Mouse (Mus musculus) liver, embryonic 14.5 days (tissue): ENCODE measurements around the gene Gm11639. TPM values are rescaled to one million over a fixed set of nuclear protein-coding genes. Genes with fewer than 3 reads are reported as not detected.

Source experiments
- ATAC-seq: fragments of 200-750 bp; cut with Nextera tagmentation; 2 replicates; pipeline ENCODE4 v1.8.0; 2017; ENCODE audit warnings: moderate number of reproducible peaks, mild to moderate bottlenecking, moderate library complexity; ENCODE audit not compliant: insufficient read depth
- DNase-seq, 3 experiments: peaks; one replicate each; pipeline ENCODE4 v3.0.0-alpha.2; 2012 to 2013; ENCODE audit warnings: low read depth in 3 of 3, low spot score in 3 of 3
- H3K27ac ChIP-seq: fragments of 300-500 bp; sonication (generic); 2 replicates; pipeline ENCODE4 v1.5.1; 2014; ENCODE audit warnings: moderate library complexity, mild to moderate bottlenecking, control low read depth, inconsistent platforms
- H3K27me3 ChIP-seq: fragments of 300-500 bp; sonication (generic); 2 replicates; pipeline ENCODE4 v1.6.1; 2014; ENCODE audit warnings: mild to moderate bottlenecking, low read length, moderate library complexity; ENCODE audit not compliant: control insufficient read depth, insufficient read depth
- H3K36me3 ChIP-seq: fragments of 300-500 bp; sonication (generic); replicated peaks from 2 replicates; pipeline ENCODE4 v1.6.1; 2014; ENCODE audit warnings: low read depth; ENCODE audit not compliant: control insufficient read depth, insufficient read depth
- H3K4me1 ChIP-seq, 2 experiments: fragments of 200-500 bp in 1 of 2; fragments of 300-500 bp in 1 of 2; sonication (generic) in 1 of 2; replicated peaks; 2 replicates each; pipeline ENCODE4 v1.6.1; 2012 to 2014; ENCODE audit warnings: antibody characterized with exemption in 1 of 2, inconsistent platforms in 1 of 2, low read length in 1 of 2; ENCODE audit not compliant: control insufficient read depth in 2 of 2, insufficient read depth in 2 of 2
- H3K4me2 ChIP-seq: fragments of 300-500 bp; sonication (generic); 2 replicates; pipeline ENCODE4 v1.6.1; 2014; ENCODE audit warnings: low read depth, mild to moderate bottlenecking, control low read depth, moderate library complexity
- H3K4me3 ChIP-seq, 2 experiments: fragments of 200-500 bp in 1 of 2; fragments of 300-500 bp in 1 of 2; sonication (generic) in 1 of 2; 2 replicates each; pipeline ENCODE4 v1.5.1; 2012 to 2014; ENCODE audit warnings: low read depth in 2 of 2, low read length in 2 of 2, mild to moderate bottlenecking in 2 of 2, control low read depth in 1 of 2, inconsistent platforms in 1 of 2, moderate library complexity in 1 of 2; ENCODE audit not compliant: insufficient read depth in 1 of 2
- H3K9ac ChIP-seq: fragments of 300-500 bp; sonication (generic); replicated peaks from 2 replicates; pipeline ENCODE4 v1.6.1; 2014; ENCODE audit warnings: mild to moderate bottlenecking, control low read depth, moderate library complexity
- H3K9me3 ChIP-seq: fragments of 300-500 bp; sonication (generic); 2 replicates; pipeline ENCODE4 v1.6.1; 2016; ENCODE audit warnings: low read length, mixed read lengths; ENCODE audit not compliant: control insufficient read depth
- CTCF ChIP-seq: IDR thresholded peaks from 2 replicates; pipeline ENCODE4 v1.5.1; 2016; ENCODE audit warnings: antibody characterized with exemption, low read depth, control low read depth
- EP300 ChIP-seq: IDR thresholded peaks from 2 replicates; pipeline ENCODE4 v1.6.1; 2016; ENCODE audit warnings: antibody characterized with exemption, low read depth
- WGBS: fragments of 180-500 bp; shearing (Covaris S2); extraction: QIAGEN DNeasy Blood & Tissue Kit; methylation state at CpG from one replicate; pipeline ENCODE4 v1.1.7; 2014; ENCODE audit not compliant: insufficient replicate concordance; 5-methylcytosine and 5-hydroxymethylcytosine counted together
- polyA plus RNA-seq, 2 experiments: library from polyadenylated mRNA; depleted of rRNA in 1 of 2; stranded (reverse) in 1 of 2; unstranded in 1 of 2; fragments of >200 nt; fragmentation: Nextera tagmentation in 1 of 2; extraction: Ambion mirVana in 1 of 2; gene quantifications; 2 replicates each; pipeline versions ENCODE4 v1.2.1 to v1.2.3; 2012 to 2014

Gene Gm11639
- polyA plus RNA-seq, 2 experiments: 0.02 to 0.06 TPM

- H3K4me3 ChIP-seq: no peak overlapping the region
- no peaks in the 10 kb centered on the region for H3K9me3 ChIP-seq
- no peaks in the 10 kb centered on the region for H3K36me3 ChIP-seq
- no peak overlapping the region for H3K4me2 ChIP-seq
- H3K27me3 ChIP-seq: no peaks in the 10 kb centered on the region
- ATAC-seq (no peak), DNase-seq (no peak)
- no peak overlapping the region for H3K9ac ChIP-seq
- no peak for TF ChIP-seq EP300
- TF ChIP-seq CTCF: no peak
- H3K27ac ChIP-seq: no peak overlapping the region
- peaks cover 8 to 12% of the 10 kb centered on the region in 2 experiments for H3K4me1 ChIP-seq
- 76% methylated on average over 5 of the region's 5 CpGs for WGBS
These were observed 292.5 kb downstream of the Gm11639 start for GRCm38 (mm10) chr11:104977976-104978375.

- peak overlapping the region; percentile 66 for H3K27ac ChIP-seq
- peak; percentile 92 for ATAC-seq
- H3K9ac ChIP-seq: no peak overlapping the region
These were observed 296.0 kb downstream of the Gm11639 start for GRCm38 (mm10) chr11:104981342-104982055.

GRCm38 (mm10) chr11:105009232-105009631 is 323.7 kb downstream of the Gm11639 start:
- Histone ChIP-seq H3K27me3 (no peaks in the 10 kb centered on the region), H3K9ac (no peak overlapping the region), H3K4me1 (no peaks in the 10 kb centered on the region), H3K27ac (no peak overlapping the region), H3K4me3 (no peak overlapping the region), H3K4me2 (no peak overlapping the region), H3K36me3 (no peaks in the 10 kb centered on the region), H3K9me3 (no peaks in the 10 kb centered on the region)
- DNase-seq (no peak), ATAC-seq (no peak)
- TF ChIP-seq EP300 (no peak), CTCF (no peak)
- 36% methylated on average over 2 of the region's 2 CpGs for WGBS

More at GRCm38 (mm10) chr11:104981342-104982055, 296.0 kb downstream of the Gm11639 start:
- peak overlapping the region; percentile 49 for H3K4me2 ChIP-seq
- H3K4me3 ChIP-seq: no peak overlapping the region; a peak in 1 of 4 replicates
- WGBS: 29% methylated on average over 15 of the region's 15 CpGs
- DNase-seq: peak; percentile 38 to 48 (median 41)
- H3K36me3 ChIP-seq: no peaks in the 10 kb centered on the region
- H3K27me3 ChIP-seq: no peaks in the 10 kb centered on the region
- TF ChIP-seq CTCF (no peak), EP300 (peak; percentile 73)
- peaks cover 13 to 15% of the 10 kb centered on the region in 2 experiments for H3K4me1 ChIP-seq
- no peaks in the 10 kb centered on the region for H3K9me3 ChIP-seq

GRCm38 (mm10) chr11:105021071-105021470 is 335.6 kb downstream of the Gm11639 start:
- DNase-seq (peak; percentile 61 to 73 (median 63)), ATAC-seq (peak; percentile 79)
- no peak overlapping the region for H3K4me3 ChIP-seq
- no peaks in the 10 kb centered on the region for H3K36me3 ChIP-seq
- no peaks in the 10 kb centered on the region for H3K27me3 ChIP-seq
- 32% methylated on average over 7 of the region's 7 CpGs for WGBS
- peaks cover 0 to 4% of the 10 kb centered on the region in 2 experiments; a peak in 1 of 4 replicates for H3K4me1 ChIP-seq
- no peaks in the 10 kb centered on the region for H3K9me3 ChIP-seq
- no peak overlapping the region for H3K4me2 ChIP-seq
- H3K9ac ChIP-seq: no peak overlapping the region
- H3K27ac ChIP-seq: no peak overlapping the region
- TF ChIP-seq CTCF (peak; percentile 83), EP300 (no peak)

GRCm38 (mm10) chr11:105028744-105029348 is 343.3 kb downstream of the Gm11639 start:
- DNase-seq: peak; percentile 63 to 81 (median 68)
- 22% methylated on average over 6 of the region's 6 CpGs for WGBS
- H3K9me3 ChIP-seq: no peaks in the 10 kb centered on the region
- TF ChIP-seq CTCF (no peak), EP300 (peak; percentile 92)
- no peaks in the 10 kb centered on the region for H3K36me3 ChIP-seq
- peak overlapping the region in 1 of 2 experiments; percentile 2; a peak in 1 of 4 replicates for H3K4me3 ChIP-seq
- peak overlapping the region; percentile 45 for H3K4me2 ChIP-seq
- H3K4me1 ChIP-seq: peaks cover 31 to 33% of the 10 kb centered on the region in 2 experiments
- no peaks in the 10 kb centered on the region for H3K27me3 ChIP-seq
- peak; percentile 99 for ATAC-seq
- H3K9ac ChIP-seq: no peak overlapping the region; the same call in 1 of the 2 replicates
- H3K27ac ChIP-seq: peak overlapping the region; percentile 7
